Mouse (Mus musculus) v-Abl transformed pro-B cells (cell line): ENCODE data around the gene Gm45799.

Source experiments
- in situ Hi-C, 2 experiments: fragments of 400-800 bp; cut with MboI; formaldehyde crosslinking; loops; one replicate each; pipeline ENCODE4 v1.15.1; 2025; ENCODE audit not compliant: unreplicated experiment in 2 of 2

The Gm45799 gene

GRCm38 (mm10) chr7:105638776-105639175 is 1.6 kb upstream of the Gm45799 start:
- in situ Hi-C loops, result loop anchor here (5.0 to 10.0 kb wide), 2 partner anchors 99 to 176 kb away; partner anchors contain the start of genes Ilk (in 2 of the 2), Rrp8 (in 2 of the 2) and Mrpl17 (in 1 of the 2)

- in situ Hi-C loops, result loop anchor here (5.0 to 10.0 kb wide), 2 partner anchors 98 to 175 kb away; partner anchors contain the start of genes Ilk (in 2 of the 2), Rrp8 (in 2 of the 2) and Mrpl17 (in 1 of the 2)
These were observed 1.0 kb upstream of the Gm45799 start for GRCm38 (mm10) chr7:105639304-105639703.

GRCm38 (mm10) chr7:105639756-105640155 is 596 bp upstream of the Gm45799 start, which contains the start of gene Timm10b:
Gene Timm10b (plus strand): TSS chr7:105640056.
- in situ Hi-C loops, result loop anchor here (5.0 to 10.0 kb wide), 3 partner anchors 98 to 175 kb away; partner anchors contain the start of genes Ilk (in 2 of the 2), Rrp8 (in 2 of the 2) and Mrpl17 (in 1 of the 2)

GRCm38 (mm10) chr7:105640894-105641255 is 523 bp downstream of the Gm45799 start:
- in situ Hi-C loops, result loop anchor here in 1 of 2 experiments (5.0 kb wide), 1 partner anchor 166 kb away; no protein-coding TSS in a partner anchor

- in situ Hi-C loops, result loop anchor here in 1 of 2 experiments (5.0 kb wide), 1 partner anchor 165 kb away; no protein-coding TSS in a partner anchor
These were observed 1.6 kb downstream of the Gm45799 start for GRCm38 (mm10) chr7:105641936-105642335.

- in situ Hi-C loops, result no loop called here
These were observed 10.5 kb downstream of the Gm45799 start, which contains the start of gene Dnhd1 for GRCm38 (mm10) chr7:105650639-105651435. Gene Dnhd1 (plus strand): TSS chr7:105650827.

GRCm38 (mm10) chr7:105685541-105686197 is 45.3 kb downstream of the Gm45799 start:
- in situ Hi-C loops, result no loop called here

- in situ Hi-C loops, result no loop called here
These were observed 50.5 kb downstream of the Gm45799 start for GRCm38 (mm10) chr7:105690875-105691274.

- in situ Hi-C loops, result loop anchor here (25.0 kb wide), 1 partner anchor 1334 kb away; the partner anchor contains the start of gene Olfr713 (in 2 of the 2)
These were observed 62.8 kb downstream of the Gm45799 start for GRCm38 (mm10) chr7:105703184-105703583.

- in situ Hi-C loops, result loop anchor here (25.0 kb wide), 1 partner anchor 1333 kb away; the partner anchor contains the start of gene Olfr713 (in 2 of the 2)
These were observed 63.5 kb downstream of the Gm45799 start for GRCm38 (mm10) chr7:105703816-105704215.

- in situ Hi-C loops, result loop anchor here (25.0 kb wide), 1 partner anchor 1329 kb away; the partner anchor contains the start of gene Olfr713 (in 2 of the 2)
These were observed 68.4 kb downstream of the Gm45799 start for GRCm38 (mm10) chr7:105708733-105709132.

GRCm38 (mm10) chr7:105715366-105715765 is 75.0 kb downstream of the Gm45799 start:
- in situ Hi-C loops, result loop anchor here (25.0 kb wide), 1 partner anchor 1322 kb away; the partner anchor contains the start of gene Olfr713 (in 2 of the 2)

- in situ Hi-C loops, result loop anchor here (10.0 to 25.0 kb wide), 2 partner anchors 187 to 1315 kb away; partner anchors contain the start of gene Olfr713 (in 2 of the 2)
These were observed 81.6 kb downstream of the Gm45799 start for GRCm38 (mm10) chr7:105721916-105722315.

- in situ Hi-C loops, result loop anchor here (5.0 to 10.0 kb wide), 2 partner anchors 86 to 192 kb away; partner anchors contain the start of gene Mrpl17 (in 2 of the 2)
These were observed 86.0 kb downstream of the Gm45799 start for GRCm38 (mm10) chr7:105726144-105726979.

GRCm38 (mm10) chr7:105726980-105727325 is 86.6 kb downstream of the Gm45799 start:
- in situ Hi-C loops, result loop anchor here (5.0 to 10.0 kb wide), 2 partner anchors 85 to 192 kb away; partner anchors contain the start of gene Mrpl17 (in 2 of the 2)

- in situ Hi-C loops, result loop anchor here (5.0 to 10.0 kb wide), 2 partner anchors 83 to 194 kb away; partner anchors contain the start of gene Mrpl17 (in 2 of the 2)
These were observed 88.5 kb downstream of the Gm45799 start for GRCm38 (mm10) chr7:105728701-105729428.

GRCm38 (mm10) chr7:105733836-105734235 is 93.5 kb downstream of the Gm45799 start:
- in situ Hi-C loops, result loop anchor here (10.0 kb wide), 1 partner anchor 179 kb away; the partner anchor contains the start of gene Smpd1 (in 2 of the 2)
